Mouse (Mus musculus) testis, adult 2 months (tissue): Measurements from ENCODE around the gene Nxpe3. TPM values are rescaled to one million over a fixed set of nuclear protein-coding genes. Genes with fewer than 3 reads are reported as not detected.

Experiments
- H3K27ac ChIP-seq: fragments of 200-500 bp; 2 replicates; pipeline ENCODE4 v1.5.1; 2012; ENCODE audit warnings: low read depth, low read length; ENCODE audit not compliant: control insufficient read depth, insufficient read depth
- H3K27me3 ChIP-seq: fragments of 200-500 bp; 2 replicates; pipeline ENCODE4 v1.6.1; 2012; ENCODE audit warnings: mild to moderate bottlenecking, low read length, moderate library complexity; ENCODE audit not compliant: control insufficient read depth, insufficient read depth
- H3K36me3 ChIP-seq: fragments of 200-500 bp; 2 replicates; pipeline ENCODE4 v1.6.1; 2012; ENCODE audit warnings: mild to moderate bottlenecking, low read length; ENCODE audit not compliant: control insufficient read depth, insufficient read depth
- H3K4me1 ChIP-seq: fragments of 200-500 bp; 2 replicates; pipeline ENCODE4 v1.6.1; 2012; ENCODE audit warnings: low read length; ENCODE audit not compliant: control insufficient read depth, insufficient read depth
- H3K4me3 ChIP-seq: fragments of 200-500 bp; 2 replicates; pipeline ENCODE4 v1.5.1; 2012; ENCODE audit warnings: low read depth, mild to moderate bottlenecking, low read length, moderate library complexity, mixed read lengths; ENCODE audit not compliant: control insufficient read depth
- CTCF ChIP-seq: fragments of 200-500 bp; IDR thresholded peaks from 2 replicates; pipeline ENCODE4 v1.5.1; 2012; ENCODE audit warnings: low read depth, mild to moderate bottlenecking, inconsistent platforms, low read length, moderate library complexity; ENCODE audit not compliant: control insufficient read depth, insufficient read depth, insufficient replicate concordance
- POLR2A ChIP-seq: fragments of 200-500 bp; IDR thresholded peaks from 2 replicates; pipeline ENCODE4 v1.6.1; 2012; ENCODE audit warnings: low read depth, mild to moderate bottlenecking, inconsistent platforms, low read length, moderate library complexity; ENCODE audit not compliant: control insufficient read depth
- polyA plus RNA-seq: library from polyadenylated mRNA; depleted of rRNA; stranded (reverse); fragments of >200 nt; gene quantifications from 2 replicates; pipeline ENCODE4 v1.2.3, GENCODE M21; 2012

Gene Nxpe3
- polyA plus RNA-seq, 1 experiment: 8.8 TPM

GRCm38 (mm10) chr16:55815466-55815865, 79.6 kb downstream of the Nxpe3 start:
- peaks cover 5% of the 10 kb centered on the region; the same call in 1 of the 2 replicates for H3K4me1 ChIP-seq
- no peak for TF ChIP-seq POLR2A
- no peak for TF ChIP-seq CTCF
- no peaks in the 10 kb centered on the region for H3K36me3 ChIP-seq
- H3K27ac ChIP-seq: no peak overlapping the region
- H3K27me3 ChIP-seq: no peaks in the 10 kb centered on the region
- H3K4me3 ChIP-seq: no peak overlapping the region

GRCm38 (mm10) chr16:55814686-55815085, 80.4 kb downstream of the Nxpe3 start:
- no peak overlapping the region for H3K4me3 ChIP-seq
- H3K27ac ChIP-seq: no peak overlapping the region
- no peaks in the 10 kb centered on the region for H3K27me3 ChIP-seq
- no peak for TF ChIP-seq CTCF
- TF ChIP-seq POLR2A: no peak
- peaks cover 5% of the 10 kb centered on the region; the same call in 1 of the 2 replicates for H3K4me1 ChIP-seq
- H3K36me3 ChIP-seq: no peaks in the 10 kb centered on the region

GRCm38 (mm10) chr16:55813916-55814315, 81.2 kb downstream of the Nxpe3 start:
- peak overlapping the region; percentile 58 for H3K4me3 ChIP-seq
- no peaks in the 10 kb centered on the region for H3K36me3 ChIP-seq
- no peak overlapping the region for H3K27ac ChIP-seq
- peaks cover 5% of the 10 kb centered on the region; the same call in 1 of the 2 replicates for H3K4me1 ChIP-seq
- H3K27me3 ChIP-seq: no peaks in the 10 kb centered on the region
- TF ChIP-seq CTCF (no peak), POLR2A (no peak)

GRCm38 (mm10) chr16:55811792-55812191, 83.3 kb downstream of the Nxpe3 start:
- no peaks in the 10 kb centered on the region for H3K36me3 ChIP-seq
- H3K4me1 ChIP-seq: peaks cover 5% of the 10 kb centered on the region; the same call in 1 of the 2 replicates
- H3K27me3 ChIP-seq: no peaks in the 10 kb centered on the region
- TF ChIP-seq POLR2A (no peak), CTCF (no peak)
- no peak overlapping the region for H3K4me3 ChIP-seq
- H3K27ac ChIP-seq: no peak overlapping the region

DNA sequence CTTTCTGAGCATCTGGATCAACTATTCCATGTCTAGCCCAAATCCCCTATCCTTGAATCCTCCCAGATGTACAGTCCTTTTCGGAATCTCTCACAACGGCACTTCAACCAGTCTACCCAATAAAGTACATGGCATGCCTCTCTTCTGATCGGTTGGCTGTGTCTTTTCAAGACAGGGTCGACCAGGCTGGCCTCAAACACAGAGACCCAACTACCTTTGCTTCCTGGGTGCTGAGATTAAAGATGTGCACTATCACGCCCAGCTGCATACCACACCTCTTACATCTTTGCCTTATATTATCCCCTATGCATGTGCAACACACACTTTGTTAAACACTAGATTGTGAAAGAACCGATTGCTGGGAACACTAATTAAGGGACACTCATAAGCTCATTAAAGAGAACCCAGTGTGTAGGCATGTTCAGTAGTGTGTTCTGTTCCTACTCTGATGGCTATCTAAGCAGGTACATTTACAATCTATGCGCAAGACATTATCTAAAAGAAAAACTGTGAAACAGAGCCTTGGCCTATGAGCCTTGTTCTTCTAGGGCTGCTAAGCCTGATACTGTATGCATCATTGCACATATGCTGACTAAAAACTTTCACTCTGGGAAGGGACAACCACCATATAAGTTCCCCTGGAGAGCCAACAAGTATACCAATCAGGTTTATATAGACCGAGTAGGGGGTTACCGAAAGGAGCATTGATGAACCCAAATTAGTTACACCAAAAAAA, 85.1 kb downstream of the Nxpe3 start:
- Histone ChIP-seq H3K36me3 (no peaks in the 10 kb centered on the region), H3K27me3 (no peaks in the 10 kb centered on the region), H3K4me3 (no peak overlapping the region), H3K4me1 (peaks cover 3% of the 10 kb centered on the region; the same call in 1 of the 2 replicates), H3K27ac (no peak overlapping the region)
- TF ChIP-seq POLR2A (no peak), CTCF (no peak)

DNA sequence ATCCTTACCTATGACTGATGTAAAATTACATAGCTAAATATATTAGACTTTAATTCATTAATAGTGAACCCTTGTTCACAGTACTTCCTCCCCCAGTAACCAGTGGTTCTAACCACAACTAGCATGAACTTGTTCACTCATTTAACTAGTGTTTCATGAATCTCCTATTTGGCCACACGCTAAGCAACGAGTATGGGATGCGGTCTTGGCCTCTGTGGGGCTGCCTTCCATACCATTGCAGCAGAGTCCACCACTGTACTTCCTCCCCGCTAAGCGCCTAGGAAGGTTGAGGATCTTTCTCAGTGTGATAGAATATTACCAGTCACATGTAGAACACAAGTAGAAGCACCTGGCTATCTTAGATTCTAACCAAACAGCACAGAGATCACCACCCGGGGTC, 85.7 kb downstream of the Nxpe3 start:
- no peak for TF ChIP-seq POLR2A
- no peak overlapping the region for H3K4me3 ChIP-seq
- no peaks in the 10 kb centered on the region for H3K36me3 ChIP-seq
- H3K4me1 ChIP-seq: peaks cover 3% of the 10 kb centered on the region; the same call in 1 of the 2 replicates
- H3K27me3 ChIP-seq: no peaks in the 10 kb centered on the region
- no peak overlapping the region for H3K27ac ChIP-seq

- Histone ChIP-seq H3K4me3 (no peak overlapping the region), H3K36me3 (no peaks in the 10 kb centered on the region), H3K27me3 (no peaks in the 10 kb centered on the region), H3K27ac (no peak overlapping the region), H3K4me1 (no peaks in the 10 kb centered on the region)
- TF ChIP-seq CTCF (no peak), POLR2A (no peak)
Measured at GRCm38 (mm10) chr16:55807505-55807932, 87.6 kb downstream of the Nxpe3 start.

DNA sequence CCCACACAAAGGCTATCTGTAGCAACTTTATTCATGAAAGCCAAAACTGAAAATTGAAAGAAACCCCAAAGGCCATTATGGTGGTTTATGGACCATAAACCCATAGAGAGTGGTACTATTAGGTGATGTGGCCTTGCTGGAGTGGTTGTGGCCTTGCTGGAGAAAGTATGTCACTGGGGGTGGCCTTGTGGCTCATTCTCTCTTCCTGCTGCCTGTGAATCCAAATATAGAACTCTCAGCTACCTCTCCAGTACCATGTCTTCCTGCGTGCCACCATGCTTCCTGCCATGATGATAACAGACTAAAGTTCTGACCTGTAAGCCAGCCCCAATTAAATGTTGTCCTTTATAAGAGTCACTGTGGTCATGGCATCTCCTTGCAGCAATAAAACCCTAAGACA, 90.3 kb downstream of the Nxpe3 start:
- Histone ChIP-seq H3K36me3 (no peaks in the 10 kb centered on the region), H3K4me1 (no peaks in the 10 kb centered on the region), H3K27ac (no peak overlapping the region), H3K27me3 (no peaks in the 10 kb centered on the region), H3K4me3 (no peak overlapping the region)
- TF ChIP-seq CTCF: no peak
- no peak for TF ChIP-seq POLR2A
